Mouse (Mus musculus): Measurements from ENCODE around the gene Magt1. TPM values are rescaled to one million over a fixed set of nuclear protein-coding genes. Genes with fewer than 3 reads are reported as not detected.

The Magt1 gene
- 46.5 and 49.9 TPM in 2 replicates for polyA plus RNA-seq (2016; fragmentation: Nextera tagmentation; extraction: Ambion mirVana)

GRCm38 (mm10) chrX:106011465-106012159 is at the start of gene Magt1:
Gene Magt1, minus strand, starts transcription at chrX:106011906.
- WGBS = 20% methylated on average over 43 of the region's 45 CpGs
- H3K9me3 ChIP-seq (replicated peaks) = no peaks in the 10 kb centered on the region
- peak; percentile 96 for ATAC-seq (ENCODE audit: low FRiP score)
- no peaks in the 10 kb centered on the region for H3K36me3 ChIP-seq
- H3K9ac ChIP-seq = peak within 1 kb of the TSS; percentile 53
- peak within 1 kb of the TSS; percentile 50 for H3K4me2 ChIP-seq (replicated peaks)
- peak within 1 kb of the TSS; percentile 51 for H3K4me3 ChIP-seq
- peaks cover 3% of the 10 kb centered on the region; the same call in 1 of the 2 replicates for H3K4me1 ChIP-seq
- no peaks in the 10 kb centered on the region for H3K27me3 ChIP-seq
- peak within 1 kb of the TSS; percentile 73 for H3K27ac ChIP-seq

GRCm38 (mm10) chrX:106048191-106048590 is 36.5 kb upstream of the Magt1 start:
- Histone ChIP-seq H3K36me3 (no peaks in the 10 kb centered on the region), H3K27ac (no peak overlapping the region), H3K9ac (no peak overlapping the region), H3K9me3 (replicated peaks) (no peaks in the 10 kb centered on the region), H3K4me1 (no peaks in the 10 kb centered on the region), H3K27me3 (no peaks in the 10 kb centered on the region), H3K4me2 (replicated peaks) (no peak overlapping the region), H3K4me3 (no peak overlapping the region)
- no peak for ATAC-seq (ENCODE audit: low FRiP score)
- 91% methylated on average over 1 of the region's 1 CpGs for WGBS

GRCm38 (mm10) chrX:106045928-106046327 is 34.2 kb upstream of the Magt1 start:
- Histone ChIP-seq H3K9ac (no peak overlapping the region), H3K36me3 (no peaks in the 10 kb centered on the region), H3K27ac (no peak overlapping the region), H3K27me3 (0 out of 2 replicates have a peak, but pooled peaks cover 3% of the 10 kb centered on the region), H3K4me1 (no peaks in the 10 kb centered on the region), H3K4me2 (replicated peaks) (no peak overlapping the region), H3K9me3 (replicated peaks) (no peaks in the 10 kb centered on the region), H3K4me3 (no peak overlapping the region)
- no peak for ATAC-seq (ENCODE audit: low FRiP score)
- 86% methylated on average over 9 of the region's 9 CpGs for WGBS

- Histone ChIP-seq H3K27me3 (0 out of 2 replicates have a peak, but pooled peaks cover 3% of the 10 kb centered on the region), H3K36me3 (no peaks in the 10 kb centered on the region), H3K27ac (no peak overlapping the region), H3K9ac (no peak overlapping the region), H3K4me1 (no peaks in the 10 kb centered on the region), H3K4me3 (no peak overlapping the region), H3K4me2 (replicated peaks) (no peak overlapping the region), H3K9me3 (replicated peaks) (no peaks in the 10 kb centered on the region)
- 41% methylated on average over 2 of the region's 2 CpGs for whole genome bisulfite sequencing
- ATAC-seq (ENCODE audit: low FRiP score) = no peak
Measured at GRCm38 (mm10) chrX:106045455-106045854, 33.7 kb upstream of the Magt1 start.

- no peak overlapping the region for H3K4me3 ChIP-seq
- no peaks in the 10 kb centered on the region for H3K36me3 ChIP-seq
- WGBS = 63% methylated on average over 8 of the region's 8 CpGs
- H3K27ac ChIP-seq = no peak overlapping the region
- H3K9ac ChIP-seq = no peak overlapping the region
- H3K4me2 ChIP-seq (replicated peaks) = no peak overlapping the region
- H3K9me3 ChIP-seq (replicated peaks) = no peaks in the 10 kb centered on the region
- 0 out of 2 replicates have a peak, but pooled peaks cover 3% of the 10 kb centered on the region for H3K27me3 ChIP-seq
- no peak for ATAC-seq (ENCODE audit: low FRiP score)
- H3K4me1 ChIP-seq = no peaks in the 10 kb centered on the region
Measured at GRCm38 (mm10) chrX:106043863-106044617, 32.3 kb upstream of the Magt1 start.

- no peaks in the 10 kb centered on the region for H3K4me1 ChIP-seq
- H3K27me3 ChIP-seq = no peaks in the 10 kb centered on the region
- WGBS = 94% methylated on average over 3 of the region's 3 CpGs
- no peaks in the 10 kb centered on the region for H3K9me3 ChIP-seq (replicated peaks)
- no peak overlapping the region for H3K4me2 ChIP-seq (replicated peaks)
- H3K4me3 ChIP-seq = no peak overlapping the region
- H3K9ac ChIP-seq = no peak overlapping the region
- ATAC-seq (ENCODE audit: low FRiP score) = no peak
- H3K36me3 ChIP-seq = no peaks in the 10 kb centered on the region
- H3K27ac ChIP-seq = no peak overlapping the region
Measured at GRCm38 (mm10) chrX:106037185-106037752, 25.6 kb upstream of the Magt1 start.

- H3K27me3 ChIP-seq = no peaks in the 10 kb centered on the region
- H3K4me1 ChIP-seq = no peaks in the 10 kb centered on the region
- WGBS = 78% methylated on average over 2 of the region's 2 CpGs
- no peak overlapping the region for H3K4me3 ChIP-seq
- no peaks in the 10 kb centered on the region for H3K9me3 ChIP-seq (replicated peaks)
- no peak overlapping the region for H3K27ac ChIP-seq
- no peaks in the 10 kb centered on the region for H3K36me3 ChIP-seq
- no peak overlapping the region for H3K4me2 ChIP-seq (replicated peaks)
- no peak for ATAC-seq (ENCODE audit: low FRiP score)
- H3K9ac ChIP-seq = no peak overlapping the region
Measured at GRCm38 (mm10) chrX:106035727-106036126, 24.0 kb upstream of the Magt1 start.

- Histone ChIP-seq H3K4me2 (replicated peaks) (no peak overlapping the region), H3K36me3 (no peaks in the 10 kb centered on the region), H3K4me3 (no peak overlapping the region), H3K4me1 (0 out of 2 replicates have a peak, but pooled peaks cover 2% of the 10 kb centered on the region), H3K27ac (no peak overlapping the region), H3K9ac (no peak overlapping the region), H3K9me3 (replicated peaks) (no peaks in the 10 kb centered on the region), H3K27me3 (no peaks in the 10 kb centered on the region)
- no peak for ATAC-seq (ENCODE audit: low FRiP score)
Measured at GRCm38 (mm10) chrX:106031124-106031523, 19.4 kb upstream of the Magt1 start.

GRCm38 (mm10) chrX:106030176-106030575 is 18.5 kb upstream of the Magt1 start:
- no peak for ATAC-seq (ENCODE audit: low FRiP score)
- H3K4me3 ChIP-seq = no peak overlapping the region
- H3K4me2 ChIP-seq (replicated peaks) = no peak overlapping the region

GRCm38 (mm10) chrX:106027343-106027674 is 15.6 kb upstream of the Magt1 start:
- Histone ChIP-seq H3K9me3 (replicated peaks) (no peaks in the 10 kb centered on the region), H3K4me1 (0 out of 2 replicates have a peak, but pooled peaks cover 2% of the 10 kb centered on the region), H3K9ac (peak overlapping the region; percentile 63), H3K36me3 (no peaks in the 10 kb centered on the region), H3K4me2 (replicated peaks) (peak overlapping the region; percentile 52), H3K27ac (peak overlapping the region; percentile 60), H3K4me3 (peak overlapping the region; percentile 47), H3K27me3 (no peaks in the 10 kb centered on the region)
- WGBS = 13% methylated on average over 8 of the region's 8 CpGs
- ATAC-seq (ENCODE audit: low FRiP score) = no peak

More at GRCm38 (mm10) chrX:106030176-106030575, 18.5 kb upstream of the Magt1 start:
- Histone ChIP-seq H3K4me1 (0 out of 2 replicates have a peak, but pooled peaks cover 2% of the 10 kb centered on the region), H3K9me3 (replicated peaks) (no peaks in the 10 kb centered on the region), H3K9ac (no peak overlapping the region), H3K36me3 (no peaks in the 10 kb centered on the region), H3K27me3 (no peaks in the 10 kb centered on the region), H3K27ac (no peak overlapping the region)
- WGBS = 80% methylated on average over 5 of the region's 5 CpGs

GRCm38 (mm10) chrX:106026418-106027342 is 15.0 kb upstream of the Magt1 start, which contains the start of gene Atp7a:
Gene Atp7a, plus strand, starts transcription at chrX:106027276.
- H3K4me3 ChIP-seq = peak within 1 kb of the TSS; percentile 47
- 15% methylated on average over 36 of the region's 36 CpGs for WGBS
- no peaks in the 10 kb centered on the region for H3K9me3 ChIP-seq (replicated peaks)
- H3K27me3 ChIP-seq = no peaks in the 10 kb centered on the region
- H3K36me3 ChIP-seq = no peaks in the 10 kb centered on the region
- ATAC-seq (ENCODE audit: low FRiP score) = peak; percentile 96
- peak within 1 kb of the TSS; percentile 63 for H3K9ac ChIP-seq
- H3K4me2 ChIP-seq (replicated peaks) = peak within 1 kb of the TSS; percentile 52
- 0 out of 2 replicates have a peak, but pooled peaks cover 2% of the 10 kb centered on the region for H3K4me1 ChIP-seq
- peak within 1 kb of the TSS; percentile 60 for H3K27ac ChIP-seq

All from hindbrain, embryonic 12.5 days (tissue).